Mouse (Mus musculus): Measurements from ENCODE around the gene As3mt.

- TF ChIP-seq CTCF (IDR thresholded peaks at IDR 0.05; ENCODE audit: low read depth, low read length) (no peak), POLR2A (IDR thresholded peaks at IDR 0.05; ENCODE audit: insufficient read depth, low read length) (no peak)
Observed at GRCm38 (mm10) chr19:46769759-46770158, 62.5 kb downstream of the As3mt start.
